Mouse (Mus musculus) cerebellum, postnatal 25 days (tissue): ENCODE measurements around the gene Tagln2.

ENCODE experiments used
- DNase-seq, 2 experiments: peaks; one replicate each; pipeline ENCODE4 v3.0.0; 2021; ENCODE audit warnings: mixed read lengths in 2 of 2

Gene Tagln2

DNA sequence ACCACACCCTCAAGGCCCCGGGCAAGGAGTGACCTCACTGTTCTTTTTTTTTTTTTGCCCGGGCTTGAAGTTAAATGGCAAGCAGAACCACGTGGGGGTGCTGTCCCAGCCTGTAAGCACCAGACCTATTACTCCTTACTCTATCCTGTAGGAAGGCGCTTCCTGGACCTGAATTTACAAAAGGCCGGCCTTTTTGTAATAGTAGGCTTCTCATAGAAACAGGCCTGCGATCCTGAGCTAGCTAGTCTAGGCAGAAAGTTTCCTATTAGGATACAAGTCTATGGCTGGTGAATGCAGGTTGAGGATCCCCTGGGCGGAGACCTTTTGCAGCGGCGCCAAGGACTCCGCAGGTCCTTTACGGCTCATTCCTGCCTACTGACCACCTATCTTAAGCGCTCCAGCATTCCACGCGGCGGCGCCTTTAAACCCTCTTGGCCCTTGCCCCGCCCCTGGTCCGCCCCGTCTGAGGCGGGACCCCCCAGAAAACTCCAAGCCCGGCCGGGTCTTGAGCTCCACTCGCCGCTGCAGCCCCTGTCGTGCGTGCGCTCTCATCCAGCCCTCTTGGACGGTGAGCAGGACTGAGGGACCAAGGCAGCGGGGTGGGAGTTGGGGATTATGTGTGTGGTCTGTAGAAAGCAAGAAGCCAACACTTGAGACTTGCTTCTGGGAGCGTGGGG lies at the start of gene Tagln2:
Gene Tagln2, plus strand, starts transcription at position 283 of the 677 bp plus-strand sequence.
- DNase-seq = peak in 1 of 2 experiments; percentile 28

DNA sequence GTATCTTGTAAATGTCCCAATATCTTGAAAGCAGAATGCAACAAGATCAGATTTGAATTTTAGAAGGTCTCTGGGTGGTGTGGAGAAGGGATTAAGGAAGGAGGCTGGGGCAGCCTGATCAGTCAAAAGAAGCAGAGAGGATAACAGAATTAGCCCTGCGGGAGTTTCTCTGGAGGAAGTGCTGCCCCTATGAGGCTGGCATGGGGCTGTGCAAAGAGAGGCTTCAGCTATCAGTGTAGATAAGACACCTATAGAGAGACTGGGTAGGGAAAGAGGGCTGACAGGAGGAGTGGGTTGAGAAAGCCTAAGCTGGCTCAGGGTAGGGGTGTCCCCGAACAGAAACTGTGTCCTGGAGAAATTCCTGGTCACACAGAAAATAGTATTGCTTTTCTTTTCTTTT lies 49.6 kb upstream of the Tagln2 start:
- no peak for DNase-seq

DNA sequence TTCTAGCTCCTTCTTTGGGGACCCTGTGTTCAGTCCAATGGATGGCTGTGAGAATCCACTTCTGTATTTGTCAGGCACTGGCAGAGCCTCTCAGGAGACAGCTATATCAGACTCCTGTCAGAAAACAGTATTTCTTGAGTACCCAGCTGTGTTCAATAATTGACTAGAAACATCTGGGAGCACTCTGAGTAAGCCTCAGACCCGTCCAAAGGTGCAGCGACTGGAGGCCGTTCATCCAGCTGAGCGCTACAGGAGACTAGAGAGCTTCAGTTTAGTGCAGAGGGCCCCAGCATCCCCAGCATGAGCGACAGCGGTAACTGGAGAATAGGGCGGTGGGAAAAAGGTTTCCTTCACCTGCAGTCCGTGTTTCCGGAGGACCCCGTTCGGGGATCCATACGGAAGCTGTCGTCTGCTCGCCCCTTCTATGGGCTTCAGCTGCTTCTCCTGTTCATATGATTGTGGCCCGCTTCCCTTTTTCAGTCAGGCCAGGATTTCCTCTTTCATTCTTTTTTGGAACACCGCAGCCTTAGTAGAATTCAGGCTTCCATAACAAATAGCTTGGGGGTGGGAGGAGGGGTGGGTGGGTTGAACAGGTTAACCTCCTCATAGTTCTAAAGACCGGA lies 48.9 kb upstream of the Tagln2 start:
- no peak for DNase-seq

DNA sequence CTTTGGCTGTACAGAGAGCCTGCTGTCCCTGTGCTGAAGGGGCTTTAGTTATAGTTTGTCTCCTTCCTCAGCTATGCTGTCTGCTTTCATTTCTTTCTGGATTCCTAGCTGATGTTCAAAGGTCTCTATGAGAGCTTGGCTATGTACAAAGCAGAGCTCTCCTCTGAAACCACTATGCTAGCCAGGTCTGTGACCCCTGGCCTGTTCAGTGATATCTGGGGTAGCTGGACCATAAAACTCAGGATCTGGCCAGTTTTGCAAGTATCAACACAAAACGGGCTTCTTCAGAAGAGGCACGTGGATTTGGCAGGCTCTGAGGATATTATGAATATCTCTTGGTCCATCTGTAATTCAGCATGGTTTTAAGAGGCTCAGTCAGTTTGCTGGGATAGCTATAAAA lies 46.9 kb upstream of the Tagln2 start:
- DNase-seq = no peak

GRCm38 (mm10) chr1:172453810-172454209 lies 46.0 kb upstream of the Tagln2 start:
- no peak for DNase-seq

- DNase-seq = no peak
These were observed 44.4 kb upstream of the Tagln2 start for GRCm38 (mm10) chr1:172455416-172455815.

GRCm38 (mm10) chr1:172456001-172456677 lies 43.7 kb upstream of the Tagln2 start:
- DNase-seq = no peak

DNA sequence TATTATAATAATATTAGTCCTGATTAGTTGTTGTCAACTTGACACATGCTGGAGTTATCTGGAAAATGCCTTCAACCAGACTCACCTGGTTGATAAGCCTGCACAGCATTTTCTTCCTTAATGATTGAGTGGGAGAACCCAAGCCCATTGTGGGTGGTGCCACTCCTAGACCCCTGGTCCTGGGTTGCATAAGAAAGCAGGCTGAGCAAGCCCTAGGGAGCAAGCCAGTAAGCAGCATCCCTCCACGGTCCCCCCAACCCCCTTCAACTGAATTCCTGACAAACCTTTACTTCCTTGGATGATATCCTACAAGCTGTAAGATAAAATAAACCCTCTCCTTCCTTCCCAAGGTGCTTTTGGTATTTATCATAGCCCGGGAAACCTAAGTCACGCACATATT lies 42.7 kb upstream of the Tagln2 start:
- no peak for DNase-seq

GRCm38 (mm10) chr1:172458041-172458440 lies 41.8 kb upstream of the Tagln2 start:
- no peak for DNase-seq

- no peak for DNase-seq
These were observed 38.2 kb upstream of the Tagln2 start for GRCm38 (mm10) chr1:172461602-172462001.

GRCm38 (mm10) chr1:172462534-172462933 lies 37.3 kb upstream of the Tagln2 start:
- DNase-seq = no peak

- no peak for DNase-seq
These were observed 36.2 kb upstream of the Tagln2 start for GRCm38 (mm10) chr1:172463387-172464333.

DNA sequence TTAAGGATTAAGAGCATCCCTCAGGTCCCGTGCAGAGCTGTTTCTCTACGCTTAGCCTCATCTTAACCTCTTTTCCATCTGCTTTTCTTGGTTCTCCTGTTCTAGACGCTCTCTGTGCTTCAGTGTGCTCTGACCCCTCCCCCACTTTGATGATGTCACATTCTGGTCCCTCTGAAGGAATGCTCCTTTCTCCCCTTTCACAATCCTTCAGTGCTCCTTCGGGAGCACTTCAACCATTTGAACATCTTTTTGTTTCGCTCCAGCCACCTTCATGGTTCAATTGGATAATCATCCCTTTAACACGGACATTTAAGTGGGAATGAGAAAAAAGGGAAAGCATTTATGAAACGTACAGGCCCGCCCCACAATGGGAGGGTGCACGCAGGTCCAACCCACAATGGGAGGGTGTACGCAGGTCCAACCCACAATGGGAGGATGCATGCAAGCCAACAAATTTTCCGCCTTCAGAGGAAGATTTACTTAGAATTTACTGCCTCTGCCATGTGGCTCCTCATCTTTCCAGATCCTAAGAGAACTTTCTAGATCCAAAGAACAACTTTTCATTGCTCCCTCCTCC lies 31.5 kb upstream of the Tagln2 start:
- no peak for DNase-seq

DNA sequence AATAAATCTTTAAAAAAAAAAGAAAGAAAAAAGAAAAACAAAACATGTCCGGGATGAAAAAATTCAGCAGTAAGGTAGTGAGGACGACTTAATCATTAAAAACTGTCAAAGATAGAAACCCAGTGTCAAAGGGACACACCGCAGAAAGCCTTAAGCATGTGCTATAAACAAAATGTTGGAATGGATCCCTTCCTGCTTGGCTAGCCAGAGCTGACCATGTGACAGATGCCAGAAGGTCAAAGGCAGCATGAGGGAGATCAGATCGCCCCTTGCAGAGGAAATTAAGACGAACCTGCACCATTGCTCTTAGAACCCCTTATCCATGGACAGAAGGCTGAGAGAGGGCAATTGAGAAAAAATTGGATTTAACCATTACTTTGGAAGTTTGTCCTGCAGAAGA lies 30.5 kb upstream of the Tagln2 start:
- DNase-seq = no peak

DNA sequence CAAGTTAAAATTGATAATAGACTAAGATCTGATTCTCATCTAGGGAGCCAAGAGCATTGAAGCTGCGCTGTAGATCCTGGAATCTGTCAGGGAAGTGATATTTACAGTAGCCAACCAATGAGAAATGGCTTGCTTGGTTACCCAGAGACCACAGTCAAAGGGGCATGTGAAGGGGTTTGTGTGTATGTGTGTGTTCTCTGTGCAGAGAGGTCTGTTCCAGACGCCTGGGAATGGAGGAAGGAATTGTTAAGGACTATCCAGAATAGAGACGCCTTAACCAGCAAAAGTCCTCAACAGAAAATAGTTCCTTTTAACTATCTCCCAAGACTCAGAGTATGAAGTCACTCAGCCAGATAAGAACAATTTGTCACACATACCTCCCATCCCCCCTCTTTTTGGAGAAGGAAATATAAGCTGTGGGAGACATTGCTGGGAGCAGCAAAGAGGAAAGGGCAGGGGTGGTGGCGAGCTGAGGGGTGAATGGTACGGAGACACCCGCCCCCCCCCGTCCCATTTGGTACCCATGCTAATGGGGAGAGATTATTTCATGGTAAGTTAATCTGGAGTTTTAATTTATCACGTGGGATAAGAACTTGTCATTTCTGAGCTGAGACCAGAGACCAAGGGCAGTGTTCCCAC lies 29.9 kb upstream of the Tagln2 start:
- DNase-seq = no peak

DNA sequence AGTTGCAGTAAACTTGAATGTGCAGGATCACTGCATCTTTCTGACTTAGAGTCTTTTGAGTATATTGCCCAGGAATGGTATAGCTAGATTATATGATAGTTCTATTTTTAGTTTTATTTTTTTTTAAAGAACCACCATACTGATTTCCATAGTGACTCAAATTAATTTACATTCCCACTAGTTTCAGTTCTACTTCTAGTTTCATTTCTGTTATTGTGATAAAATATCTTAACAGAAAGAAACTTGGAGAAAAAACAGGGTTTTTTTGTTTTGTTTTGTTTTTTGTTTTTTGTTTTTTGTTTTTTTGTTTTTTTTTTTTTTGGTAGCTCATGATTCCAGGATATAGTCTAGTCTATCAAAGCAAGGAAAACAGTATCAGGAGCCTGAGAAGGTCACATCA lies 26.9 kb upstream of the Tagln2 start:
- no peak for DNase-seq

DNA sequence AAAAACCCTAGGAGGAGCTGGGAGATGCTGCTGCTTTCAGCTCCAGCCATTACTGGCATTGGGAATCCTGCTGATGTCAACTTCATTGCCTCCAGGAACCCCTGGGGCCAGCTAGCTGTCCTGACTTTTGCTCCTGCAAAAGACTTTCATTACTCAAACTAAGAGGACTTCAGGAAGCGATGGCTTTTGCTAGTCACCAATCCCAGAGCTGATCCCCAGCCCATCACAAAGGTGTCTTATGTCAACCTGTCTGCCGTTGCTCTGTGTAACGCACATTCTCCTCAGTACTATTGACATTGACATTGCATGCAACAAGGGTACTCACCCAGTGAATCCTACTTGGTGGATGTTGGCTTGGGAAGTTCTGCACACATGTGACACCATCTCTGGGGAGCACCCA lies 25.7 kb upstream of the Tagln2 start:
- DNase-seq = no peak

GRCm38 (mm10) chr1:172475054-172475741 lies 24.6 kb upstream of the Tagln2 start, which contains the start of gene Slamf9:
Slamf9 (plus strand) TSS chr1:172475358.
- DNase-seq = no peak

DNA sequence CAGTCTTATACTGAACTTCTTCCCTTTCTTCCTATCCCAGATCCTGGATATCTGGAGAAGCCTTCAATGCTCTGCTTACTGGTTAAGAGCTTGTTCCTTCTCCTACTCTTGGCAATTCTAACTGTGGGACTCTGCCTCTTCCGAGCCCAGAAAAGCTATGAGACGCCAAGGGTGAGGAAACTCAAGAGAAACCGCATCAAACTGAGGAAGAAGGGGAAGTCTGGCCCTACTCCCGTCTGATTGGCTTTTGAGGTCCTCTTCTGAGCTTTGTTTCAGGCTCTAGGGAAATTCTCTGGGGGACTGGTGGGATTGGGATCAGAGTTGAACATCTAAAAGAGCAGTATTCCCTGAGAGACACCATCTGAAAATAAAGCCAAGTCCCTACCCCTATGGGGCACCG lies 21.8 kb upstream of the Tagln2 start:
- no peak for DNase-seq

GRCm38 (mm10) chr1:172480376-172480775 lies 19.5 kb upstream of the Tagln2 start:
- DNase-seq = no peak

DNA sequence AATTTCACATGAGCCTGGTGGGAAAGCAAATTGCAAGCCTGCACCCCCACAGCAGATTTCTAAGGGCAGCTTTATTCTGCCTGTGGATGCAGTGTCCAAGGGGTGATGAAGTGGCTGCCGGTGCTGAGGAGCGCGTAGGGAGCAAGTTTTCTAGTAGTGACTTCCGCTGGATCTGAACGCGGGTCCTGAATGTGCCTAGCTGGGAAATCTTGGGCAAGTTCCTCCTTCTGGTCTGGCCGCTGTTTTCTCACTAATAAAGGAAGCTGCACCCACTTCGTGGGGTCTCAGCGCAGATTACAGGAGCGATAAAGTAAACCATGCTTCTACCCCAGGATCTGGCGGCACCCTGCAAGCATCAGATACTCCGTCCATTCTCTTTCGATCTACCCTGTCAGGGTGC lies 18.7 kb upstream of the Tagln2 start:
- DNase-seq = no peak
